Mouse (Mus musculus): ENCODE results near the gene Wdr12. TPM values are rescaled to one million over a fixed set of nuclear protein-coding genes. Genes with fewer than 3 reads are reported as not detected.
A peak's percentile ranks its signal among the peaks of the same experiment; 100 is the strongest.
"Not testable (repeated sequence)": the region's sequence is repeated elsewhere in the genome, so short reads cannot be mapped to it uniquely, and the experiment has no call there.

Wdr12 gene
- polyA plus RNA-seq, 1 experiment from 2014 or later: 24.2 TPM

- no peak overlapping the region for H3K27ac ChIP-seq (ENCODE audit: low read length)
Measured at GRCm38 (mm10) chr1:60075590-60075989, 22.9 kb downstream of the Wdr12 start.

GRCm38 (mm10) chr1:60074935-60075334 lies 23.5 kb downstream of the Wdr12 start:
- no peak overlapping the region for H3K4me2 ChIP-seq (ENCODE audit: low read depth, low read length)
- H3K9me3 ChIP-seq (replicated peaks; ENCODE audit: control insufficient read depth, low read length): no peaks in the 10 kb centered on the region
- no peaks in the 10 kb centered on the region for H3K27me3 ChIP-seq (ENCODE audit: control insufficient read depth, insufficient read depth, low read depth, low read length)
- no peak overlapping the region for H3K27ac ChIP-seq (ENCODE audit: low read length)
- ATAC-seq (ENCODE audit: low read depth): no peak
- WGBS (ENCODE audit: insufficient replicate concordance): 59% methylated on average over 2 of the region's 2 CpGs
- no peak overlapping the region for H3K4me3 ChIP-seq (ENCODE audit: low read depth, low read length)
- no peaks in the 10 kb centered on the region for H3K4me1 ChIP-seq (ENCODE audit: control insufficient read depth, low read depth, low read length)
- H3K9ac ChIP-seq (ENCODE audit: low read depth, low read length): no peak overlapping the region
- peaks cover 8% of the 10 kb centered on the region for H3K36me3 ChIP-seq (ENCODE audit: control insufficient read depth, insufficient read depth)

More at GRCm38 (mm10) chr1:60075590-60075989, 22.9 kb downstream of the Wdr12 start:
- Histone ChIP-seq H3K4me3 (ENCODE audit: low read depth, low read length) (no peak overlapping the region), H3K9ac (ENCODE audit: low read depth, low read length) (no peak overlapping the region), H3K9me3 (replicated peaks; ENCODE audit: control insufficient read depth, low read length) (no peaks in the 10 kb centered on the region), H3K27me3 (ENCODE audit: control insufficient read depth, insufficient read depth, low read depth, low read length) (no peaks in the 10 kb centered on the region), H3K4me2 (ENCODE audit: low read depth, low read length) (no peak overlapping the region), H3K4me1 (ENCODE audit: control insufficient read depth, low read depth, low read length) (no peaks in the 10 kb centered on the region), H3K36me3 (ENCODE audit: control insufficient read depth, insufficient read depth) (peaks cover 8% of the 10 kb centered on the region)
- WGBS (ENCODE audit: insufficient replicate concordance): 59% methylated on average over 3 of the region's 3 CpGs
- no peak for ATAC-seq (ENCODE audit: low read depth)

GRCm38 (mm10) chr1:60070725-60071124 lies 27.7 kb downstream of the Wdr12 start:
- not testable (repeated sequence) for ATAC-seq (ENCODE audit: low read depth); H3K4me1 ChIP-seq (ENCODE audit: control insufficient read depth, low read depth, low read length); H3K27ac ChIP-seq (ENCODE audit: low read length); H3K27me3 ChIP-seq (ENCODE audit: control insufficient read depth, insufficient read depth, low read depth, low read length); H3K4me2 ChIP-seq (ENCODE audit: low read depth, low read length); H3K9ac ChIP-seq (ENCODE audit: low read depth, low read length); H3K36me3 ChIP-seq (ENCODE audit: control insufficient read depth, insufficient read depth); H3K9me3 ChIP-seq (replicated peaks; ENCODE audit: control insufficient read depth, low read length); H3K4me3 ChIP-seq (ENCODE audit: low read depth, low read length)

GRCm38 (mm10) chr1:60056310-60056709 lies 42.1 kb downstream of the Wdr12 start:
- Histone ChIP-seq H3K27me3 (ENCODE audit: control insufficient read depth, insufficient read depth, low read depth, low read length) (no peaks in the 10 kb centered on the region), H3K4me1 (ENCODE audit: control insufficient read depth, low read depth, low read length) (no peaks in the 10 kb centered on the region), H3K4me3 (ENCODE audit: low read depth, low read length) (no peak overlapping the region), H3K36me3 (ENCODE audit: control insufficient read depth, insufficient read depth) (no peaks in the 10 kb centered on the region), H3K27ac (ENCODE audit: low read length) (no peak overlapping the region), H3K4me2 (ENCODE audit: low read depth, low read length) (no peak overlapping the region), H3K9ac (ENCODE audit: low read depth, low read length) (no peak overlapping the region), H3K9me3 (replicated peaks; ENCODE audit: control insufficient read depth, low read length) (no peaks in the 10 kb centered on the region)
- ATAC-seq (ENCODE audit: low read depth): no peak
- 57% methylated on average over 3 of the region's 3 CpGs for WGBS (ENCODE audit: insufficient replicate concordance)

GRCm38 (mm10) chr1:60054659-60055058 lies 43.8 kb downstream of the Wdr12 start:
- 23% methylated on average over 3 of the region's 3 CpGs for WGBS (ENCODE audit: insufficient replicate concordance)
- Histone ChIP-seq H3K36me3 (ENCODE audit: control insufficient read depth, insufficient read depth) (no peaks in the 10 kb centered on the region), H3K9me3 (replicated peaks; ENCODE audit: control insufficient read depth, low read length) (no peaks in the 10 kb centered on the region), H3K4me2 (ENCODE audit: low read depth, low read length) (no peak overlapping the region), H3K4me3 (ENCODE audit: low read depth, low read length) (no peak overlapping the region), H3K4me1 (ENCODE audit: control insufficient read depth, low read depth, low read length) (no peaks in the 10 kb centered on the region), H3K9ac (ENCODE audit: low read depth, low read length) (no peak overlapping the region), H3K27ac (ENCODE audit: low read length) (no peak overlapping the region), H3K27me3 (ENCODE audit: control insufficient read depth, insufficient read depth, low read depth, low read length) (no peaks in the 10 kb centered on the region)
- ATAC-seq (ENCODE audit: low read depth): no peak

GRCm38 (mm10) chr1:60047481-60047880 lies 51.0 kb downstream of the Wdr12 start:
- not testable (repeated sequence) for H3K27ac ChIP-seq (ENCODE audit: low read length); H3K4me2 ChIP-seq (ENCODE audit: low read depth, low read length); ATAC-seq (ENCODE audit: low read depth); H3K9me3 ChIP-seq (replicated peaks; ENCODE audit: control insufficient read depth, low read length); H3K4me1 ChIP-seq (ENCODE audit: control insufficient read depth, low read depth, low read length); H3K36me3 ChIP-seq (ENCODE audit: control insufficient read depth, insufficient read depth); H3K9ac ChIP-seq (ENCODE audit: low read depth, low read length); H3K4me3 ChIP-seq (ENCODE audit: low read depth, low read length)
- WGBS (ENCODE audit: insufficient replicate concordance): 77% methylated on average over 5 of the region's 5 CpGs
- peaks cover 17% of the 10 kb centered on the region for H3K27me3 ChIP-seq (ENCODE audit: control insufficient read depth, insufficient read depth, low read depth, low read length)

GRCm38 (mm10) chr1:60044595-60044994 lies 53.9 kb downstream of the Wdr12 start:
- Histone ChIP-seq H3K27me3 (ENCODE audit: control insufficient read depth, insufficient read depth, low read depth, low read length) (peaks cover 23% of the 10 kb centered on the region), H3K9ac (ENCODE audit: low read depth, low read length) (no peak overlapping the region), H3K4me3 (ENCODE audit: low read depth, low read length) (no peak overlapping the region), H3K4me2 (ENCODE audit: low read depth, low read length) (no peak overlapping the region), H3K4me1 (ENCODE audit: control insufficient read depth, low read depth, low read length) (no peaks in the 10 kb centered on the region; the same call in 1 of the 2 replicates), H3K36me3 (ENCODE audit: control insufficient read depth, insufficient read depth) (no peaks in the 10 kb centered on the region), H3K27ac (ENCODE audit: low read length) (no peak overlapping the region), H3K9me3 (replicated peaks; ENCODE audit: control insufficient read depth, low read length) (no peaks in the 10 kb centered on the region)
- no peak for ATAC-seq (ENCODE audit: low read depth)
- 81% methylated on average over 1 of the region's 1 CpGs for WGBS (ENCODE audit: insufficient replicate concordance)

GRCm38 (mm10) chr1:60042796-60043469 lies 55.5 kb downstream of the Wdr12 start, which contains the start of gene Ica1l:
Gene Ica1l (minus strand): TSS chr1:60043184.
- no peaks in the 10 kb centered on the region for H3K9me3 ChIP-seq (replicated peaks; ENCODE audit: control insufficient read depth, low read length)
- H3K27me3 ChIP-seq (ENCODE audit: control insufficient read depth, insufficient read depth, low read depth, low read length): peaks cover 23% of the 10 kb centered on the region
- 1% methylated on average over 96 of the region's 99 CpGs for WGBS (ENCODE audit: insufficient replicate concordance)
- peak within 1 kb of the TSS; percentile 24; the same call in 1 of the 2 replicates for H3K9ac ChIP-seq (ENCODE audit: low read depth, low read length)
- H3K4me1 ChIP-seq (ENCODE audit: control insufficient read depth, low read depth, low read length): no peaks in the 10 kb centered on the region; the same call in 1 of the 2 replicates
- peak within 1 kb of the TSS; percentile 81 for H3K4me2 ChIP-seq (ENCODE audit: low read depth, low read length)
- H3K27ac ChIP-seq (ENCODE audit: low read length): no peak within 1 kb of the TSS
- ATAC-seq (ENCODE audit: low read depth): peak; percentile 51
- no peaks in the 10 kb centered on the region for H3K36me3 ChIP-seq (ENCODE audit: control insufficient read depth, insufficient read depth)
- peak within 1 kb of the TSS; percentile 64 for H3K4me3 ChIP-seq (ENCODE audit: low read depth, low read length)

GRCm38 (mm10) chr1:60042398-60042795 lies 56.0 kb downstream of the Wdr12 start:
- peak overlapping the region; percentile 64 for H3K4me3 ChIP-seq (ENCODE audit: low read depth, low read length)
- H3K9ac ChIP-seq (ENCODE audit: low read depth, low read length): no peak overlapping the region
- 4% methylated on average over 19 of the region's 19 CpGs for WGBS (ENCODE audit: insufficient replicate concordance)
- peaks cover 23% of the 10 kb centered on the region for H3K27me3 ChIP-seq (ENCODE audit: control insufficient read depth, insufficient read depth, low read depth, low read length)
- no peak for ATAC-seq (ENCODE audit: low read depth)
- H3K9me3 ChIP-seq (replicated peaks; ENCODE audit: control insufficient read depth, low read length): no peaks in the 10 kb centered on the region
- H3K4me2 ChIP-seq (ENCODE audit: low read depth, low read length): peak overlapping the region; percentile 81
- no peak overlapping the region for H3K27ac ChIP-seq (ENCODE audit: low read length)
- no peaks in the 10 kb centered on the region for H3K36me3 ChIP-seq (ENCODE audit: control insufficient read depth, insufficient read depth)
- H3K4me1 ChIP-seq (ENCODE audit: control insufficient read depth, low read depth, low read length): no peaks in the 10 kb centered on the region; the same call in 1 of the 2 replicates

All from liver, embryonic 16.5 days (tissue).